Mouse (Mus musculus) urinary bladder, postnatal 36 days (tissue): Measurements from ENCODE around the gene Olfr1392.
A peak's percentile ranks its signal among the peaks of the same experiment; 100 is the strongest.
"Not testable (repeated sequence)": the region's sequence is repeated elsewhere in the genome, so short reads cannot be mapped to it uniquely, and the experiment has no call there.

Source experiments
- DNase-seq, 2 experiments: peaks; one replicate each; pipeline ENCODE4 v3.0.0; 2022; ENCODE audit warnings: low spot score in 2 of 2, mixed read lengths in 1 of 2

Gene Olfr1392

GRCm38 (mm10) chr11:49284982-49285381, at the start of gene Olfr1392:
Gene Olfr1392, plus strand, starts transcription at chr11:49285282.
- DNase-seq = not testable (repeated sequence)

- DNase-seq = no peak
Observed at GRCm38 (mm10) chr11:49235459-49236207, 49.4 kb upstream of the Olfr1392 start.

GRCm38 (mm10) chr11:49236891-49237290, 48.2 kb upstream of the Olfr1392 start:
- DNase-seq = no peak

- DNase-seq = no peak
Observed at GRCm38 (mm10) chr11:49237532-49237931, 47.5 kb upstream of the Olfr1392 start.

- DNase-seq = no peak
Observed at GRCm38 (mm10) chr11:49240310-49240709, 44.8 kb upstream of the Olfr1392 start.

- no peak for DNase-seq
Observed at GRCm38 (mm10) chr11:49240874-49241273, 44.2 kb upstream of the Olfr1392 start.

- no peak for DNase-seq
Observed at GRCm38 (mm10) chr11:49241471-49241870, 43.6 kb upstream of the Olfr1392 start.

- no peak for DNase-seq
Observed at GRCm38 (mm10) chr11:49242944-49243626, 42.0 kb upstream of the Olfr1392 start.

GRCm38 (mm10) chr11:49243727-49244594, 41.1 kb upstream of the Olfr1392 start, which contains the start of gene Mgat1:
Gene Mgat1, plus strand, starts transcription at chr11:49244191.
- DNase-seq = peak; percentile 84 to 91

- no peak for DNase-seq
Observed at GRCm38 (mm10) chr11:49244595-49244930, 40.5 kb upstream of the Olfr1392 start.

GRCm38 (mm10) chr11:49245176-49245575, 39.9 kb upstream of the Olfr1392 start:
- DNase-seq = no peak

GRCm38 (mm10) chr11:49245634-49246415, 39.3 kb upstream of the Olfr1392 start:
- DNase-seq = no peak

GRCm38 (mm10) chr11:49246523-49246922, 38.6 kb upstream of the Olfr1392 start:
- no peak for DNase-seq

- DNase-seq = no peak
Observed at GRCm38 (mm10) chr11:49247255-49247654, 37.8 kb upstream of the Olfr1392 start.

- peak in 1 of 2 experiments; percentile 54 for DNase-seq
Observed at GRCm38 (mm10) chr11:49248226-49248973, 36.7 kb upstream of the Olfr1392 start.

GRCm38 (mm10) chr11:49248974-49249700, 35.9 kb upstream of the Olfr1392 start:
- DNase-seq = no peak

- DNase-seq = no peak
Observed at GRCm38 (mm10) chr11:49249811-49250421, 35.2 kb upstream of the Olfr1392 start.

GRCm38 (mm10) chr11:49250422-49251379, 34.4 kb upstream of the Olfr1392 start:
- peak; percentile 87 to 92 for DNase-seq
